Mouse (Mus musculus) kidney, embryonic 16.5 days (tissue): Measurements from ENCODE around the gene Ly9. TPM values are rescaled to one million over a fixed set of nuclear protein-coding genes. Genes with fewer than 3 reads are reported as not detected.

Experiments used
- ATAC-seq: fragments of 200-750 bp; cut with Nextera tagmentation; 2 replicates; pipeline ENCODE4 v1.8.0; 2017; ENCODE audit warnings: moderate TSS enrichment; ENCODE audit not compliant: low FRiP score, low TSS enrichment
- H3K27ac ChIP-seq: fragments of 300-500 bp; sonication (generic); 2 replicates; pipeline ENCODE4 v1.5.1; 2014; ENCODE audit warnings: low read length
- H3K27me3 ChIP-seq: fragments of 300-500 bp; sonication (generic); 2 replicates; pipeline ENCODE4 v1.6.1; 2014; ENCODE audit warnings: low read length, control low read depth, mixed read lengths; ENCODE audit not compliant: insufficient read depth
- H3K36me3 ChIP-seq: fragments of 300-500 bp; sonication (generic); 2 replicates; pipeline ENCODE4 v1.6.1; 2014; ENCODE audit warnings: low read length, control low read depth, mixed read lengths; ENCODE audit not compliant: insufficient read depth
- H3K4me1 ChIP-seq: fragments of 300-500 bp; sonication (generic); 2 replicates; pipeline ENCODE4 v1.6.1; 2014; ENCODE audit warnings: low read length, control low read depth, mixed read lengths; ENCODE audit not compliant: insufficient read depth
- H3K4me2 ChIP-seq: fragments of 300-500 bp; sonication (generic); replicated peaks from 2 replicates; pipeline ENCODE4 v1.6.1; 2014; ENCODE audit warnings: low read depth, low read length
- H3K4me3 ChIP-seq: fragments of 300-500 bp; sonication (generic); 2 replicates; pipeline ENCODE4 v1.5.1; 2014; ENCODE audit warnings: mild to moderate bottlenecking, low read length
- H3K9ac ChIP-seq: fragments of 300-500 bp; sonication (generic); replicated peaks from 2 replicates; pipeline ENCODE4 v1.6.1; 2014; ENCODE audit warnings: low read length
- H3K9me3 ChIP-seq: fragments of 300-500 bp; sonication (generic); 2 replicates; pipeline ENCODE4 v1.6.1; 2016; ENCODE audit warnings: low read length, control low read depth
- WGBS: fragments of 180-500 bp; shearing (Covaris S2); extraction: QIAGEN DNeasy Blood & Tissue Kit; methylation state at CpG from one replicate; pipeline ENCODE4 v1.1.7; 2014; 5-methylcytosine and 5-hydroxymethylcytosine counted together
- microRNA-seq: library from miRNA; unstranded; fragments of <30 nt; microRNA quantifications from one replicate; pipeline ENCODE4, GENCODE M21; 2016
- polyA plus RNA-seq: library from polyadenylated mRNA; unstranded; fragments of >200 nt; fragmentation: Nextera tagmentation; extraction: Ambion mirVana; gene quantifications from 2 replicates; pipeline ENCODE4 v1.2.1, GENCODE M21; 2015

Ly9 gene
- polyA plus RNA-seq, 1 experiment from 2014 or later: 0.35 TPM

GRCm38 (mm10) chr1:171540694-171541093 is 66.5 kb downstream of the Ly9 start:
- Histone ChIP-seq H3K4me2 (no peak overlapping the region), H3K27me3 (no peaks in the 10 kb centered on the region), H3K27ac (no peak overlapping the region), H3K9ac (no peak overlapping the region), H3K9me3 (peaks cover 11% of the 10 kb centered on the region; the same call in 1 of the 2 replicates), H3K4me1 (no peaks in the 10 kb centered on the region), H3K36me3 (no peaks in the 10 kb centered on the region), H3K4me3 (no peak overlapping the region)
- WGBS: 78% methylated on average over 1 of the region's 1 CpGs
- no peak for ATAC-seq

Small RNAs within 50 kb of the gene (microRNA-seq; reads per million reads assigned to microRNA genes)
- gene Mir7683: not detected

Other genes starting within 250 kb of the Ly9 start
- 4.2 and 4.3 TPM in 2 replicates for gene Klhdc9, start 246.6 kb downstream of the Ly9 start, polyA plus RNA-seq
- 4.7 and 4.8 TPM in 2 replicates for gene Nectin4, start 237.3 kb downstream of the Ly9 start, polyA plus RNA-seq
- 1.1 and 1.6 TPM in 2 replicates for gene Arhgap30, start 218.5 kb downstream of the Ly9 start, polyA plus RNA-seq
- 84.8 and 90.9 TPM in 2 replicates for gene Usf1, start 196.1 kb downstream of the Ly9 start, polyA plus RNA-seq
- 6.6 and 7.0 TPM in 2 replicates for gene Tstd1, start 188.5 kb downstream of the Ly9 start, polyA plus RNA-seq
- gene F11r, start 169.9 kb downstream of the Ly9 start, polyA plus RNA-seq: 156 and 167 TPM in 2 replicates
- 13.0 and 13.4 TPM in 2 replicates for gene Alyref2, start 103.9 kb downstream of the Ly9 start, polyA plus RNA-seq
- gene Itln1, start 72.1 kb downstream of the Ly9 start, polyA plus RNA-seq: not detected in 2 replicates
- gene Cd244a, start 48.2 kb downstream of the Ly9 start, polyA plus RNA-seq: 0.07 and 0.08 TPM in 2 replicates
- not detected in 2 replicates for gene Slamf7, start 45.6 kb upstream of the Ly9 start, polyA plus RNA-seq
- gene Cd48, start 74.6 kb upstream of the Ly9 start, polyA plus RNA-seq: 2.3 and 2.8 TPM in 2 replicates
- gene Slamf1, start 159.7 kb upstream of the Ly9 start, polyA plus RNA-seq: 0.07 and 0.08 TPM in 2 replicates
- gene Cd84, start 232.3 kb upstream of the Ly9 start, polyA plus RNA-seq: 0.52 and 0.90 TPM in 2 replicates